Mouse (Mus musculus): Measurements from ENCODE around the gene Nemp1. TPM values are rescaled to one million over a fixed set of nuclear protein-coding genes. Genes with fewer than 3 reads are reported as not detected.

The Nemp1 gene
- polyA plus RNA-seq, 1 experiment from 2014 or later, result 5.8 TPM

DNA sequence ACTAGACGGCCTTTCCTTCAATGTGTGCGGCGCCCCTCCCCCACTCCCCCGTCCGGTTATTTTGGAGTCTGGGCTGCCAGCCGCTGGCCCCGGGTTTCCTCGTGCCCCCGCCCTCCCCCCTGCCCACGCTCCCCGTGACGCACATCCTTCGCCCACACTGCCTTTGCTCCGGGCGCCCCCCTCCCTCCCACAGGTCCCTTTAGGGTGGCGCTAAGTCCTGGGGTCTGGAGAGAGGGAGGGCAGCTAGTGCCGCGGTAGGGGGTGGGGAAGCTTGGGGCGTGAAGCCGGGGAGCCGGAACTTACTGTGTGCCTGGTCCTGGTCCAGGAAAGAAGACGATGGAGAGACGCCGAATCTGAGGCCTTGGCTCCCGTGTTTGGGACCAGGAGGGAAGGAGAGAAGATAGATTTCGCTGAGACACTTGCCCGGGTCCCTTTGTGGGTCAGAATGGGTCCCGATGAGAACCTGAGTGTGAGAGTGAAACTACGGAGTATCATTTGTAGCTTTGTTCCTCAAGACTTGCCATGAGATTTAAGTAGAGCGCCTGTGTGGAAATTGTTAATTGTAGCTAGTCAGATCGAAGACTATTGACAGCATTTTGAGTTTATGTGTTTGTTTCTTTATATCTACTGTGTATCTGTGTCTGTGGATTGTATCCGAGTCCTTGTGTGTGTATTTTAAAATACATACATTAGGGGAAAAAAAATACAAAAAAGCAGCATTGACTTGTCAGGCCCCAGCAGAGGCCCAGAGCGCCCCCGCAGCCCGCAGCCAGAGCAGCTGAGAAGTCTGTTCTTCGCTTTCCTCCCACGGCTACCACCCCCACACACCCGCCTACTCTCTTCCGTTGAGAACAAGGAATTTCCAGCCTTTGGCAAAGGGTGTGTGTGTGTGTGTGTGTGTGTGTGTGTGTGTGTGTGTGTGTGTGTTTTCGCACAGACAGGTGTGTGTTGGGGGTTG is 1.7 kb downstream of the Nemp1 start, which contains the start of gene Nab2:
Nab2 (minus strand) TSS at position 476 of the 958 bp plus-strand sequence.
- 0 out of 2 replicates have a peak, but pooled peaks have one; percentile 9 for ATAC-seq (replicated peaks)
- H3K27me3 ChIP-seq, result peaks cover 38% of the 10 kb centered on the region
- H3K9me3 ChIP-seq, result no peaks in the 10 kb centered on the region
- 5% methylated on average over 37 of the region's 40 CpGs for WGBS
- H3K36me3 ChIP-seq, result no peaks in the 10 kb centered on the region
- H3K4me3 ChIP-seq, result peak within 1 kb of the TSS; percentile 64
- H3K4me1 ChIP-seq, result peaks cover 45% of the 10 kb centered on the region
- peak within 1 kb of the TSS; percentile 50 for H3K9ac ChIP-seq (replicated peaks)
- H3K27ac ChIP-seq (replicated peaks), result peak within 1 kb of the TSS; percentile 76
- peak within 1 kb of the TSS; percentile 88 for H3K4me2 ChIP-seq (replicated peaks)

GRCm38 (mm10) chr10:127669170-127669569 is 2.5 kb downstream of the Nemp1 start:
- Histone ChIP-seq H3K4me2 (replicated peaks) (peak overlapping the region; percentile 88), H3K4me3 (0 out of 2 replicates have a peak overlapping the region, but pooled peaks have one; percentile 64), H3K27me3 (peaks cover 30% of the 10 kb centered on the region), H3K9ac (replicated peaks) (no peak overlapping the region), H3K9me3 (no peaks in the 10 kb centered on the region), H3K4me1 (peaks cover 45% of the 10 kb centered on the region), H3K27ac (replicated peaks) (peak overlapping the region; percentile 76; the same call in 1 of the 2 replicates), H3K36me3 (no peaks in the 10 kb centered on the region)
- ATAC-seq (replicated peaks), result no peak
- whole genome bisulfite sequencing, result 23% methylated on average over 7 of the region's 7 CpGs

- Histone ChIP-seq H3K4me3 (no peak overlapping the region), H3K4me1 (peaks cover 40% of the 10 kb centered on the region), H3K4me2 (replicated peaks) (no peak overlapping the region), H3K9me3 (no peaks in the 10 kb centered on the region), H3K27ac (replicated peaks) (no peak overlapping the region), H3K27me3 (peaks cover 19% of the 10 kb centered on the region), H3K36me3 (no peaks in the 10 kb centered on the region), H3K9ac (replicated peaks) (no peak overlapping the region)
- 91% methylated on average over 2 of the region's 2 CpGs for WGBS
- ATAC-seq (replicated peaks), result no peak
Measured at GRCm38 (mm10) chr10:127670185-127670584, 3.5 kb downstream of the Nemp1 start.

- Histone ChIP-seq H3K9ac (replicated peaks) (no peak overlapping the region), H3K36me3 (no peaks in the 10 kb centered on the region), H3K4me3 (no peak overlapping the region), H3K9me3 (no peaks in the 10 kb centered on the region), H3K27ac (replicated peaks) (no peak overlapping the region), H3K4me1 (peaks cover 33% of the 10 kb centered on the region), H3K4me2 (replicated peaks) (no peak overlapping the region), H3K27me3 (peaks cover 9% of the 10 kb centered on the region; the same call in 1 of the 2 replicates)
- ATAC-seq (replicated peaks), result no peak
- WGBS, result 47% methylated on average over 2 of the region's 2 CpGs
Measured at GRCm38 (mm10) chr10:127671276-127671675, 4.6 kb downstream of the Nemp1 start.

DNA sequence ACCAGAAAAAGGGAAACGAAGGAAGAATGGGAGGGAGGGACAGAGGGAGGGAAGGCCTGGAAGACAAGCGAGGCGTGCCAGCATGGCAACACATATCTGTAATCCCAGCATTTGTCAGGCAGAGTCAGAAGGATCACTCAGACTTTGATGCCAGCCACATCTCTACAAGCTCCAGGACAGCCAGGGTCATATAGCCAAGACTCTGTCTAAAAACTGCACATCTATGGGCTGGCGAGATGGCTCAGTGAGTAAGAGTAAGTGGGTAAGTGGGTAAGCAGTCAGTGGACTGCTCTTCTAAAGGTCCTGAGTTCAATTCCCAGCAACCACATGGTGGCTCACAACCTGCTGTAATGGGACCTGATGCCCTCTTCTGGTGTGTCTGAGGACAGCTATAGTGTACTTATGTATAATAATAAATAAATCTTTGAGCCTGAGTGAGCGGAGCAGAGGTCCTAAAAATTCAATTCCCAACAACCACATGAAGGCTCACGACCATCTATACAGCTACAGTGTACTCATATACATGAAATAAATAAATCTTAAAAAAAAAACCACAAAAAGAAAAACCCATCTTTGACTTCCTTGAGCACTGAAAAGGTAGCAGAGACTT is 7.5 kb downstream of the Nemp1 start:
- H3K9ac ChIP-seq (replicated peaks), result no peak overlapping the region
- ATAC-seq (replicated peaks), result no peak
- H3K27me3 ChIP-seq, result no peaks in the 10 kb centered on the region
- H3K27ac ChIP-seq (replicated peaks), result no peak overlapping the region
- no peaks in the 10 kb centered on the region for H3K9me3 ChIP-seq
- no peak overlapping the region for H3K4me3 ChIP-seq
- WGBS, result 92% methylated on average over 6 of the region's 6 CpGs
- no peak overlapping the region for H3K4me2 ChIP-seq (replicated peaks)
- no peaks in the 10 kb centered on the region for H3K36me3 ChIP-seq
- peaks cover 18% of the 10 kb centered on the region for H3K4me1 ChIP-seq

DNA sequence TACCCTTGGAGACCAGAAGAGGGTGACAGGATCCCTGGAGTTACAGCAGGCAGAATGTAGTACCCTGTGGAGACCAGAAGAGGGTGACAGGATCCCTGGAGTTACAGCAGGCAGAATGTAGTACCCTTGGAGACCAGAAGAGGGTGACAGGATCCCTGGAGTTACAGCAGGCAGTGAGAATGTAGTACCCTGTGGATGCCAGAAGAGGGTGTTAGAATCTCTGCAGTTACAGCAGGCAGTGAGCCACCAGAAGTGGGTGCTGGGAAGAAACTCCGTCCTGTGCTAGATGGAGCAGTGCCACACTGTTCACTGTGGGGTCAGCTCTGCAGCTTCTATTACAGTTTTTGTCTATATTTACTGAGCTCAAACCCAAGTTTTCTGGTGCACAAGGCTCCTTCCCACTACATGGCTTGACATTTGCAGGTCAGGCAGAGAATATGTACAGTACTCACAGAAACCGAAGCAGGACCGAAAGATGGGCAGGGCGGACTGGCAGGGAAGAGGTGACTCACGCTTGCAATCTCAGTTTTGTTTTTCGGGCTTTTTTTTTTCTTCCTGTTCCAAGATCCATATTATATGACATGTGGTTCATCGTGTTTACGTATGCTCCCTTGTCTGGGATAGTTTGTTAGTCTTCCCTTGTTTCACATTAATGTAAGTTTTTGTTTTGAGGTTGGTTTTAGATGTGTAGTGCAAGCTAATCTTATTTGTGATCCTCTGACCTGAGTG is 8.3 kb downstream of the Nemp1 start:
- H3K9ac ChIP-seq (replicated peaks), result no peak overlapping the region
- WGBS, result 85% methylated on average over 8 of the region's 8 CpGs
- H3K27ac ChIP-seq (replicated peaks), result 0 out of 2 replicates have a peak overlapping the region, but pooled peaks have one; percentile 40
- no peaks in the 10 kb centered on the region for H3K9me3 ChIP-seq
- H3K36me3 ChIP-seq, result no peaks in the 10 kb centered on the region
- H3K4me2 ChIP-seq (replicated peaks), result no peak overlapping the region
- no peak for ATAC-seq (replicated peaks)
- H3K27me3 ChIP-seq, result no peaks in the 10 kb centered on the region
- H3K4me3 ChIP-seq, result no peak overlapping the region
- peaks cover 19% of the 10 kb centered on the region for H3K4me1 ChIP-seq

DNA sequence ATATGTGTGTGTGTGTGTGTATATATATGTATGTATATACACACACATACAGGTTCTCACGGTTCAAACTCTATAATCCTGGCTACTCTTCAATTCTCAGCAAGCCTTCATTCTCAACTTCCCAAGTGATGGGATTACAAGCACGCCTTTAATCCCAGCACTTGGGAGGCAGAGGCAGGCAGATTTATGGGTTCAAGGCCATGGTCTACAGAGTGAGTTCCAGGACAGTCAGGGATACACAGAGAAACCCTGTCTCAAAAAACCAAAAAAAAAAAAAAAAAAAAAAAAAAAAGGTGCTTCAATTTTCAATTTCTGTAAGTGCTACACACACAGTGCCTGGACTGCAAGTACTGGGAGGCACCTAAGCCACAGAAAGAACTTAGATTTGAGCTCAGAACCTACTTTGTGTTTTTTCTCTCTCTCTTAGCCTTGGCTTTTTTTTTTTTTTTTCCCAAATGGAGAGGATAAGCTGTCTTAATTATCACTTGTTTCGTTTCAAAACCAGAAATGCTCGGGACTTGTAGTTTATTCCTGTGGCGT is 9.2 kb downstream of the Nemp1 start:
- no peaks in the 10 kb centered on the region for H3K9me3 ChIP-seq
- peak overlapping the region; percentile 56 for H3K4me2 ChIP-seq (replicated peaks)
- no peaks in the 10 kb centered on the region for H3K27me3 ChIP-seq
- WGBS, result 52% methylated on average over 5 of the region's 5 CpGs
- H3K4me1 ChIP-seq, result peaks cover 19% of the 10 kb centered on the region
- H3K4me3 ChIP-seq, result peak overlapping the region; percentile 77
- no peaks in the 10 kb centered on the region for H3K36me3 ChIP-seq
- peak overlapping the region; percentile 45 for H3K9ac ChIP-seq (replicated peaks)
- peak overlapping the region; percentile 78 for H3K27ac ChIP-seq (replicated peaks)
- no peak for ATAC-seq (replicated peaks)

DNA sequence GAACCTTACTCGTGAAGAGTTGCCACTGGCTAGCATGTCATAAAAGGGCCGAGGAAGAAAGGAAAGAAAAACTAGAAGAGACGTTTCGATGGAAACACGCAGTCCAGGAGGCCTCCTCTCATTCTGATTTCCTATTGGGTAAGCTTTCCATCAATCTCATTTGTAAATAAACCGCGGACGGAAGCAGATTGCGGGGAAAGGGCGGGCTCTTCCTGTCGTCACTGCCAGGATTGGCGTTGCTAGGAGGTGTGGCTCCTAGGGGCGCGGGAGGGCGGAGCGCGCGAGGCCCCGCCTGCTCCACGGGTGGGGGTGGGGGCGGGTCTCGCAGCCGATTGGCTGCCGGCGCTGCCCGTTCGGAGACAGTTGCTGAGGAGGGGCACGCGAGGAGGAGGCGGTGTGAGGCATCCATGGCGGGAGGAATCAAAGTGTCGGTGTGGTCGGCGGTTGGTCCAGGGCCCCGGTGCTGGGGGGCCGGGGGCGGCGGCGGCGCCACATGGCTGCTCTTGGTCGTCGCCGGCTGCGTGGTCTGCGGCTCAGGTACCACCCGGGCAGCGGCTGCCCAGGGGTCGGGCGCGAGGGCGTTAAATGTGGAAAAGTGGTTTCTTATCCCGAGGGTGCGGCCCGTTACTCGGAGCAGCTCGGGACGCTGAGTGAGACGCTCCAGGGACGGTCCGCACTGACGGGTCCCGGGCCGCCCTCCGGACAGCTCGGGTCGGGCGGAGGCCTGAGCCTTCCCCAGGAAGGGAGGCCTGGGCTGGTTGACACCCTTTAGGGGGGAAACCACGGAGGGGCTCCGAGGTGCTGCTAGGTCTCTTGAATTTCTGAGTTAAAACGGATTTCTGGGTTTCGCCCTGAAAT is 10.2 kb downstream of the Nemp1 start:
- H3K4me2 ChIP-seq (replicated peaks), result peak overlapping the region; percentile 73
- peak overlapping the region; percentile 78 for H3K27ac ChIP-seq (replicated peaks)
- H3K27me3 ChIP-seq, result no peaks in the 10 kb centered on the region
- no peaks in the 10 kb centered on the region for H3K9me3 ChIP-seq
- peak overlapping the region; percentile 73 for H3K9ac ChIP-seq (replicated peaks)
- ATAC-seq (replicated peaks), result peak; percentile 97
- H3K4me3 ChIP-seq, result peak overlapping the region; percentile 77
- H3K4me1 ChIP-seq, result peaks cover 19% of the 10 kb centered on the region
- under 1% methylated on average over 71 of the region's 71 CpGs for WGBS
- no peaks in the 10 kb centered on the region for H3K36me3 ChIP-seq

GRCm38 (mm10) chr10:127677591-127678336 is 11.1 kb downstream of the Nemp1 start:
- Histone ChIP-seq H3K4me2 (replicated peaks) (peak overlapping the region; percentile 73), H3K27me3 (no peaks in the 10 kb centered on the region), H3K4me1 (peaks cover 19% of the 10 kb centered on the region), H3K27ac (replicated peaks) (no peak overlapping the region), H3K9me3 (no peaks in the 10 kb centered on the region), H3K9ac (replicated peaks) (peak overlapping the region; percentile 73), H3K4me3 (peak overlapping the region; percentile 77), H3K36me3 (no peaks in the 10 kb centered on the region)
- ATAC-seq (replicated peaks), result peak; percentile 6; the same call in 1 of the 2 replicates
- WGBS, result 13% methylated on average over 14 of the region's 14 CpGs

DNA sequence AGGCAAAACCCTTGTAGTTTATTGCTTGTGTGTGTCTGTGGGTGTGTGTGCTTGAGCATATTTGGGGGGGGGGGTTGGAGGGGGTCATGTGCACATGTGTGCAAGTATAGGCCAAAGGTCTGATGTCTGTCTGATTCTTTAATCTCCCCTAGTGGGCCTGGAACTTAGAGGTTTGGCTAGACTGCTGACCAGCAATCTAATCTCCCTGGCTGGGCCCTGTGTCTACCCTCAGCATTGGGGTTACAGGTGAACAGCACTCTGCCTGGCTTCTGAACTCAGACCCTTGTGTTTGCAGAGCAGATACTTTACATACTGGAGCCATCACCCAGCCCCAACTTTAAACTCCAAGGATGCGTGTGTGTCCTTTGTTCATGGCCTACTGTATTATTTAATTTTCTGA is 12.5 kb downstream of the Nemp1 start:
- no peak overlapping the region for H3K4me2 ChIP-seq (replicated peaks)
- no peak for ATAC-seq (replicated peaks)
- H3K36me3 ChIP-seq, result no peaks in the 10 kb centered on the region
- no peak overlapping the region for H3K9ac ChIP-seq (replicated peaks)
- H3K4me1 ChIP-seq, result peaks cover 19% of the 10 kb centered on the region
- H3K4me3 ChIP-seq, result no peak overlapping the region
- WGBS, result 88% methylated on average over 1 of the region's 1 CpGs
- no peaks in the 10 kb centered on the region for H3K9me3 ChIP-seq
- H3K27ac ChIP-seq (replicated peaks), result no peak overlapping the region
- H3K27me3 ChIP-seq, result no peaks in the 10 kb centered on the region

Measured in forebrain, embryonic 15.5 days (tissue).